Mouse (Mus musculus) kidney, postnatal 36 days (tissue): ENCODE measurements at regions not wholly inside any gene's neighbourhood (a gene's known extent, or its start where the extent isn't known, plus 50 kb on each side); places are given as distances from the start of the nearest gene placed in this dataset.

Source experiments
- DNase-seq, 2 experiments: peaks; one replicate each; pipeline ENCODE4 v3.0.0; 2021 to 2022; ENCODE audit warnings: mixed read lengths in 2 of 2

- DNase-seq, result no peak
Measured at GRCm38 (mm10) chr14:24833211-24833610, 346.3 kb downstream of the Rps24 start.

GRCm38 (mm10) chr14:24838219-24838618, 351.3 kb downstream of the Rps24 start:
- no peak for DNase-seq

GRCm38 (mm10) chr14:24839056-24839455, 352.1 kb downstream of the Rps24 start:
- no peak for DNase-seq

DNA sequence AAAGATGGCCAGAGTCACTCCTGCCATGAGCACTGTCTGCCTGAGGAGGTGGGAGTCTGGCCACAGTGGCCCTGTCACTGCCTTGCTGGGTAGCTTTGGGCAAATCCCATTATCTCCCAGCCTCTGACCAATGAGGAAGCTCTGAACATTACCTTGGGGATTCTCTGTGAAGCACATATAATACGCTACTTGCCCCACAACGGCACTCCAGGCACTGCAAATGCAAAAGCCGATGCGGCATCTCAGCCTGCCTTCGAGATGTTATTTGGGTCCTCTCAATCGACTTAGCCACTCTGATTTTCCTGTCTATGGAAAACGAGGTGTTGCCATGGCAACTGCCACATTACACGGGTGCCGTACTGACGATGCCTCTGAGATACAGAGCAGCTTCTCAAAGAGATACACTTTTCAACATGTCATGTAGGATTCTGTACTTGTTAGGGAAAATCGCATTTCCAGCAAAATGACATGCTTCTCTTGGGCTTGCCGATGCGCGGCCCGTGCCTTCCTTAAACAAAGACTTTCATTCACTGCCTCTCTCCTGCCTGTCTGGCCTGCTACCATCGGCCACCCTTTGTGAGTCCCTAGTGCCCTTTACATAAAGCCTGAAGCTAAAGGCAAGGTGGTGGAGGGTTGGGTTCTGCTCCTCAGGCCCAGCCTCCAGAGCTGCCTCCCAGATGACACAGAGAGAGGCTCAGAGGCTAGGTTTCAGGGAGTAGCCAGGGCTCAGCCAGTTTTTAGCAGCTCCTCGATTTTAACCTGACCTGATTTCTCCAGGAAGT, 355.0 kb downstream of the Rps24 start:
- DNase-seq, result no peak

DNA sequence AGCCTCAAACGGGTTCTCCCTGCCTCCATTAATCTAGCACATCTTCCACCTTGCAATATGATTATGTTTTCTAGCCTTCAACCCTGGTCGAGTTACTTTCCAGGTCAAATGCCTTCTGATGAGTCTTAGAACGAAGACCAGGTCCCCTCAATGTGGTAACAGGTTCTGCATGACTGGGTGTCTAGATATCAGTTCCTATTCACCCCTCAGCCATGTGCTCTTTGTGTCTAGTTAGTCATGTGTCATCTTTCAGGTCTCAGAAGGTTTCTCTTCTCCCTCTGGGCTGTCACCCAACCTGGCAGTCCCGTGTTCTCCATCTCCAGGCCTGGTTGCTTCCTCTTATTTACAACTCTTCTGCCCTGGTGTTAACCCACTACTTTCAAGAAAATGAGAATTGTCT, 356.7 kb downstream of the Rps24 start:
- no peak for DNase-seq

DNA sequence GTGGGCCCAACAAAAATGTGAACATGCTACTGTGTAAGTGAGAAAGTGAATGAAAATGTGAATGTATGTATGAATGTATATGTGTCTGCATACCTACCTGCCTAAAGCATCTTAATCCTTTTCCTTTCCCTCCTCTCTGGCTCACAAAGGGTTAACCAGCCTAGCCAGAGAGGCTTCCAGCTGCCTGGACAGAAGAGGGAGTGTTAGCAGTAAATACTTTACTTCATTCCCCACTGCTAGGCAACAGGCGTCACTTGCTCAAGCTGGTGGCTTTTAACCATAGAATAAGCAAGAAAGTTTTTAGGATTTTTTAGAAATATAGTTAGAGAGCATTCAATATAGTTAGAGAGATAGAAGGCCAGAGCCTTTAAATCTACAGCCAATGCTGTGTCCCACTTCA, 363.6 kb downstream of the Rps24 start:
- no peak for DNase-seq

GRCm38 (mm10) chr14:24854459-24854858, 367.5 kb downstream of the Rps24 start:
- no peak for DNase-seq

DNA sequence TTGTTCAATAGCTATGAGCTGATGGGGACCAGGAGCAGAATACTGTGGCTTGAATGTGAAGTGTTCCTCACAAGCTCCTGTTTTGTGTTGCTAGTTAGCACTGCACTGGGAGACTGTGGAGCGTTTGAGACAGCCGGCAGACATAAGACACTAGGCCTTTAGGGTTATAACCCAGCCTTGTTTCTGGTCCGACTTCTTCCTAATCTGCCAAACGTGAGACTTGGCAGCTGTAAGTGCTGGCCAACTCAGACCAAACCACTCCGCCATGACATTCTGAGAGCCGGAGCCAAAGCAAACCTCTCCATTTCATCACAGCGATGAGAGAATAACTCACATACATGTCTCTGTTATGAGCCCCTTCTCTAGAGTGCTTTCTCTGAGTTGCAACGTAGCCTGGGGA, 375.2 kb downstream of the Rps24 start:
- DNase-seq, result no peak

GRCm38 (mm10) chr14:24862661-24863060, 375.7 kb downstream of the Rps24 start:
- no peak for DNase-seq

DNA sequence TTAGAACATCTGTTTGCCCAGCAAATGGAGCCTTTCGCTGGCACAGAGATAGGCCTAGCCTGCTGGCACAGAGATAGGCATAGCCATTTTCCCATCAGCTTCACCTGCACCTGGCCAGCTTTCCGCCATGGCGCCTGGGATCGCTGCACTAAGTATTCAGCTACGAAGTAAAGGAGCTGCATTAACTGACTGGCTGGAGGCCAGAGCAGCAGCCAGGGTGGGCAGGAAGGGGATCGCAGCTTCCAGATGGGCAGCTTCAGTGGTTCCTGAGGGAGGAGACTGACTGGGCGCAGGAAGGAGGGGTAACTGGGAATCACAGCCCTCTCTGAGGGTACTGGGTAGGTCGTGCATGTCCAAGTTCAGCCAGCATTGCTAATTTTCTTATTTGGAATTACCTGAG, 376.2 kb downstream of the Rps24 start:
- DNase-seq, result no peak

- DNase-seq, result peak; percentile 2 to 10
Measured at GRCm38 (mm10) chr14:24865579-24866230, 378.8 kb downstream of the Rps24 start.

DNA sequence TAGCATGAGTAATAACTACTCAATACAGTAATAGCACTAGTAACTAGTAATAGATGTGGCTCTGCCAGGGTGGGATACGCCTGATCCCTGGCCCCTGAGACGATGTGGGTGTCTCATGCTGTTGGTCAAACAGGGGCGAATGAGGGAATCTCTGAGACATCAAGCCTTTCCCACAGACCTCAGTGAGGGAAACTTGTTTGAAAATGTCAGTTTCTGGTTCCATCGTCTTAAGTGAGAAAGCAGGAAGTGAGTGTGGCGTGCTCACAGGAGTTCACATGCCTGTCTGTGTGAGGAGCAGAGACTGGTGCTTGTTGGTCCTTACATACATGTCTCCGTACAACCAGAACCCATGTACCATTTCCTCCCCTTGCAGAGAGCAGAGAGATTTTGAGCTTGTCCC, 380.9 kb downstream of the Rps24 start:
- no peak for DNase-seq

- DNase-seq, result no peak
Measured at GRCm38 (mm10) chr14:24868756-24869155, 381.8 kb downstream of the Rps24 start.

GRCm38 (mm10) chr14:24870246-24870645, 383.3 kb downstream of the Rps24 start:
- no peak for DNase-seq

DNA sequence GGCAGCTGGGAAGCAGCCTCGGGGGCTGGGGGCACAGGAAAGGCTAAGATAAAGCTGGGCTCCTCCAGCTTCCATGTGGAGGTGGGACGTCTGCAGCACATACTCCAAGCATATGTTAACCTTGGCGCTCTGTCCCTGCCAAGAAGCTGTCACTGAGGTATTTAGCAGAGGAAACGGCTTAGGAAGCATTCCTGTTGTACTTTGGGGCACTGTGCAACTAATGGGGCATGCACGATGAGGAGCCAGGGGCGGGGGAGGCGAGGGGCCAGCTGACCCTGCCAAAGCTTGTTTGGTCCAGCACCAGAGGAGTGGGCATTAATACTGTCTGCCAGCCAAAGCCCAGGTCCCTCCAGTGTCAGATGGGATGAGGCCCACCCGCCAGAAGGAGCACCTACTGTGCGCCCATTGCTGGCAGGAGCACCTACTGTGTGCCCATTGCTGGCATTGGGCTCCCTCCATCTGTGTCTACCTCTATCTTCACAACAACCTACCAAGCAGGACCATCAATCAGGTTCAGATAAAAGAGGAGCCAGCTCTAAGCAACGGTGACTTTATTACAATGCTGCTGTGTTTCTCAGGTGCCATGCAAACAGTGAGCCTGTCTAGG, 384.6 kb downstream of the Rps24 start:
- DNase-seq, result peak; percentile 8 to 21

- no peak for DNase-seq
Measured at GRCm38 (mm10) chr14:24872931-24873330, 386.0 kb downstream of the Rps24 start.

- DNase-seq, result no peak
Measured at GRCm38 (mm10) chr14:24873406-24873805, 386.5 kb downstream of the Rps24 start.

- no peak for DNase-seq
Measured at GRCm38 (mm10) chr14:24874426-24875155, 387.7 kb downstream of the Rps24 start.

GRCm38 (mm10) chr14:24875156-24875545, 388.2 kb downstream of the Rps24 start:
- DNase-seq, result no peak

GRCm38 (mm10) chr14:24875934-24876333, 389.0 kb downstream of the Rps24 start:
- DNase-seq, result no peak

- DNase-seq, result no peak
Measured at GRCm38 (mm10) chr14:24876508-24876907, 389.6 kb downstream of the Rps24 start.

DNA sequence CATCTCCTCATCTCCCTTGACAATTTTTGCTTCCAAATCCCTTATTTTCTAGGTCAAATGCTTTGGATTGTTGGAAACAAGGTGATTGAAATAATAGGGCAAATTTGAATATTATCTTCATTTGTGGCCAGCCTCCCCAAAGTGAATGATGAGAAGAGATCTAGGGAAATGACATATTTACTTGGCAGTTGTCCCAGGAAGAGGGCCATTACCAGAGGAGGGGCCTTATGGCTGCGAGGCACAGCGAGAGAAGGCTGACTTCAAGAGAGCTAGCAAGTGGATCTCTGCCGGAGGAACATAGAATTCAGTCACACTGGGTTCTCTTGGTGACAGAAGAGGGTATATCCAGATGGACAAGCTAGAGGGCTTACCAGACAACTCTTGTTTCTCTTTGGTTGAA, 390.9 kb downstream of the Rps24 start:
- no peak for DNase-seq

- DNase-seq, result no peak
Measured at GRCm38 (mm10) chr14:24886164-24886563, 399.2 kb downstream of the Rps24 start.
